Mouse (Mus musculus): Measurements from ENCODE around the gene Gls. TPM values are rescaled to one million over a fixed set of nuclear protein-coding genes. Genes with fewer than 3 reads are reported as not detected.

Gls gene
- polyA plus RNA-seq, 1 experiment from 2014 or later = 10.4 TPM

DNA sequence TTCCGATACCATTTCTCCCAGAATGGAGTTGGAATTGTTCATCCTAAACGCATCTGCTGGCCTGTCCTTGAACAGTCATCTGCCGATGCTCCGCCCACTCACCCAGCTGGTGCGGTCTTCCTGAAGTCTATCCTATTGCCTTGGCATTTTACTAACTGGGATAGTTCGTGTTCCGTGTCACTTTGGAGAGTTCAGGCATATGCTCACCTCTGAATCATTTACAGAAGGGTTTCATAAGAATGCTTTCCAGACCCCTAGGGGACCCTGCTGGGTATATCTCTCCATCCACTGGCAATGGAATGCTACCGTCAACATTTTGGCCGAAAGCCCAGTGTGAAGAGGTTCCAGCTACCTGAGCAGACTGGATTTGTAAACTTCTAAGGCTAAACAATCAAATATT is 37.3 kb upstream of the Gls start:
- DNase-seq (ENCODE audit: low spot score) (no peak), ATAC-seq (ENCODE audit: low FRiP score, low TSS enrichment) (no peak)
- H3K27ac ChIP-seq (replicated peaks) = no peak overlapping the region

GRCm38 (mm10) chr1:52269596-52269995 is 36.6 kb upstream of the Gls start:
- Histone ChIP-seq H3K4me2 (replicated peaks; ENCODE audit: low read depth) (no peak overlapping the region), H3K36me3 (ENCODE audit: control insufficient read depth, insufficient read depth, low read length) (no peaks in the 10 kb centered on the region), H3K4me1 (replicated peaks; ENCODE audit: control insufficient read depth, insufficient read depth) (no peaks in the 10 kb centered on the region), H3K9me3 (ENCODE audit: control insufficient read depth, low read length) (no peaks in the 10 kb centered on the region), H3K4me3 (ENCODE audit: low read depth, low read length) (no peak overlapping the region), H3K27ac (replicated peaks) (no peak overlapping the region), H3K27me3 (ENCODE audit: control insufficient read depth, insufficient read depth, low read length) (no peaks in the 10 kb centered on the region), H3K9ac (ENCODE audit: low read length) (no peak overlapping the region)
- no peak for DNase-seq (ENCODE audit: low spot score)
- no peak for ATAC-seq (ENCODE audit: low FRiP score, low TSS enrichment)
- 71% methylated on average over 4 of the region's 4 CpGs for whole genome bisulfite sequencing
- no peak for TF ChIP-seq EP300 (optimal IDR thresholded peaks at IDR 0.05)
- TF ChIP-seq CTCF (IDR thresholded peaks at IDR 0.05; ENCODE audit: low read depth) = no peak

More for the DNA sequence above, 37.3 kb upstream of the Gls start:
- no peak for TF ChIP-seq CTCF (IDR thresholded peaks at IDR 0.05; ENCODE audit: low read depth)
- no peak for TF ChIP-seq EP300 (optimal IDR thresholded peaks at IDR 0.05)
- Histone ChIP-seq H3K4me3 (ENCODE audit: low read depth, low read length) (no peak overlapping the region), H3K4me2 (replicated peaks; ENCODE audit: low read depth) (no peak overlapping the region), H3K4me1 (replicated peaks; ENCODE audit: control insufficient read depth, insufficient read depth) (no peaks in the 10 kb centered on the region), H3K9me3 (ENCODE audit: control insufficient read depth, low read length) (no peaks in the 10 kb centered on the region), H3K9ac (ENCODE audit: low read length) (no peak overlapping the region), H3K36me3 (ENCODE audit: control insufficient read depth, insufficient read depth, low read length) (no peaks in the 10 kb centered on the region), H3K27me3 (ENCODE audit: control insufficient read depth, insufficient read depth, low read length) (no peaks in the 10 kb centered on the region)
- WGBS = 64% methylated on average over 9 of the region's 9 CpGs

GRCm38 (mm10) chr1:52268006-52268405 is 35.0 kb upstream of the Gls start:
- no peak overlapping the region for H3K9ac ChIP-seq (ENCODE audit: low read length)
- no peak for DNase-seq (ENCODE audit: low spot score)
- WGBS = 94% methylated on average over 6 of the region's 6 CpGs
- no peak for ATAC-seq (ENCODE audit: low FRiP score, low TSS enrichment)
- H3K4me3 ChIP-seq (ENCODE audit: low read depth, low read length) = no peak overlapping the region
- H3K27ac ChIP-seq (replicated peaks) = no peak overlapping the region
- H3K27me3 ChIP-seq (ENCODE audit: control insufficient read depth, insufficient read depth, low read length) = no peaks in the 10 kb centered on the region
- H3K36me3 ChIP-seq (ENCODE audit: control insufficient read depth, insufficient read depth, low read length) = no peaks in the 10 kb centered on the region
- no peaks in the 10 kb centered on the region for H3K4me1 ChIP-seq (replicated peaks; ENCODE audit: control insufficient read depth, insufficient read depth)
- H3K9me3 ChIP-seq (ENCODE audit: control insufficient read depth, low read length) = no peaks in the 10 kb centered on the region
- TF ChIP-seq CTCF (IDR thresholded peaks at IDR 0.05; ENCODE audit: low read depth) (no peak), EP300 (optimal IDR thresholded peaks at IDR 0.05) (no peak)
- no peak overlapping the region for H3K4me2 ChIP-seq (replicated peaks; ENCODE audit: low read depth)

DNA sequence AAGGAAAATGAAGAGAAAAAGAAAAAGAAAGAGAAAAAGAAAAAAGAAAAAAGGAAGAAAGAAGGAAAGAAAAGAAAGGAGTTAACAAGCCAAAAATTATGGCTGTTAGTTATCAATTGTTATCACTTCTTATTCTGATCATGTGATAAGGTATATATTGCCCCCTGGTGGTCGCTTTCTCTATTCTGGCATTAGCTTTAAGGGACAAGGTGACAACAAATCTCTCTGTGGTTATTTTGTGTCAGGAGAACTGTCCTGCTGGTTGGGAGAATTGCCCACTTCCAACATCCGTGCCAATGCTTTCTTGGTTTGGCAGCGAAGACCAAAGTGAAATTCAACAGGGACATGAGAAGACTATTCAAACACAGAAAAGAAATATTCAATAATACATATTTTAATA is 34.6 kb upstream of the Gls start:
- Histone ChIP-seq H3K9me3 (ENCODE audit: control insufficient read depth, low read length) (no peaks in the 10 kb centered on the region), H3K9ac (ENCODE audit: low read length) (no peak overlapping the region), H3K36me3 (ENCODE audit: control insufficient read depth, insufficient read depth, low read length) (no peaks in the 10 kb centered on the region), H3K4me2 (replicated peaks; ENCODE audit: low read depth) (no peak overlapping the region), H3K27me3 (ENCODE audit: control insufficient read depth, insufficient read depth, low read length) (no peaks in the 10 kb centered on the region), H3K4me1 (replicated peaks; ENCODE audit: control insufficient read depth, insufficient read depth) (no peaks in the 10 kb centered on the region), H3K4me3 (ENCODE audit: low read depth, low read length) (no peak overlapping the region), H3K27ac (replicated peaks) (no peak overlapping the region)
- DNase-seq (ENCODE audit: low spot score) = no peak
- no peak for TF ChIP-seq EP300 (optimal IDR thresholded peaks at IDR 0.05)
- TF ChIP-seq CTCF (IDR thresholded peaks at IDR 0.05; ENCODE audit: low read depth) = peak; percentile 71
- WGBS = 51% methylated on average over 3 of the region's 3 CpGs
- ATAC-seq (ENCODE audit: low FRiP score, low TSS enrichment) = no peak

GRCm38 (mm10) chr1:52265886-52266516 is 33.0 kb upstream of the Gls start:
- ATAC-seq (ENCODE audit: low FRiP score, low TSS enrichment) = no peak
- Histone ChIP-seq H3K9me3 (ENCODE audit: control insufficient read depth, low read length) (no peaks in the 10 kb centered on the region), H3K4me1 (replicated peaks; ENCODE audit: control insufficient read depth, insufficient read depth) (no peaks in the 10 kb centered on the region), H3K27ac (replicated peaks) (no peak overlapping the region), H3K27me3 (ENCODE audit: control insufficient read depth, insufficient read depth, low read length) (no peaks in the 10 kb centered on the region), H3K4me2 (replicated peaks; ENCODE audit: low read depth) (no peak overlapping the region), H3K9ac (ENCODE audit: low read length) (no peak overlapping the region), H3K36me3 (ENCODE audit: control insufficient read depth, insufficient read depth, low read length) (no peaks in the 10 kb centered on the region), H3K4me3 (ENCODE audit: low read depth, low read length) (no peak overlapping the region)
- DNase-seq (ENCODE audit: low spot score) = no peak
- no peak for TF ChIP-seq CTCF (IDR thresholded peaks at IDR 0.05; ENCODE audit: low read depth)
- no peak for TF ChIP-seq EP300 (optimal IDR thresholded peaks at IDR 0.05)
- 58% methylated on average over 3 of the region's 3 CpGs for WGBS

DNA sequence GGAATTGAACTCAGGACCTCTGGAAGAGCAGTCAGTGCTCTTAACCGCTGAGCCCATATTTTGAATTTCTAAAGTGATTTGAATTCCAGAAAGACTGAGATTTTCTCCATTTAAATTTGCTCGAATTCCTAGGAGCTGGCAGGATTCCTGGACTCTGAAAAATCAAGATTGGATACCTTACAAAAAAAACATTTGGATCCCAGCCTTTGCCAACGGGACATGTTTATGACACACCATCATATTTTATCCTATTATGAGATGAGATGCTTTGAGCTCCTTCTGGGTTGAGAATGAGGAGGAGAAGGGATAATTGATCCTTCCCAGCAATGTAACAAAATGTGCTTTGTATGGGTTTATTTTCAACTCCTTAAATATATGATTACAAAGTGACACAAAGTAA is 31.3 kb upstream of the Gls start:
- no peak for TF ChIP-seq EP300 (optimal IDR thresholded peaks at IDR 0.05)
- no peak for TF ChIP-seq CTCF (IDR thresholded peaks at IDR 0.05; ENCODE audit: low read depth)
- Histone ChIP-seq H3K4me2 (replicated peaks; ENCODE audit: low read depth) (no peak overlapping the region), H3K9me3 (ENCODE audit: control insufficient read depth, low read length) (no peaks in the 10 kb centered on the region), H3K27ac (replicated peaks) (no peak overlapping the region), H3K4me3 (ENCODE audit: low read depth, low read length) (no peak overlapping the region), H3K36me3 (ENCODE audit: control insufficient read depth, insufficient read depth, low read length) (no peaks in the 10 kb centered on the region), H3K4me1 (replicated peaks; ENCODE audit: control insufficient read depth, insufficient read depth) (no peaks in the 10 kb centered on the region), H3K27me3 (ENCODE audit: control insufficient read depth, insufficient read depth, low read length) (no peaks in the 10 kb centered on the region), H3K9ac (ENCODE audit: low read length) (no peak overlapping the region)
- DNase-seq (ENCODE audit: low spot score) = no peak
- no peak for ATAC-seq (ENCODE audit: low FRiP score, low TSS enrichment)
- 45% methylated on average over 3 of the region's 3 CpGs for WGBS
